Mouse (Mus musculus) spleen, adult 2 months (tissue): Measurements from ENCODE around the gene Srd5a1.

Source experiments
- CTCF ChIP-seq: fragments of 200-500 bp; IDR thresholded peaks from 2 replicates; pipeline ENCODE4 v1.5.1; 2011; ENCODE audit warnings: mild to moderate bottlenecking, inconsistent platforms; ENCODE audit not compliant: insufficient read depth, insufficient read length, insufficient replicate concordance; ENCODE audit errors: extremely low read depth
- POLR2A ChIP-seq: fragments of 200-500 bp; IDR thresholded peaks from 2 replicates; pipeline ENCODE4 v1.6.1; 2011; ENCODE audit warnings: low read depth, low read length, inconsistent platforms

DNA sequence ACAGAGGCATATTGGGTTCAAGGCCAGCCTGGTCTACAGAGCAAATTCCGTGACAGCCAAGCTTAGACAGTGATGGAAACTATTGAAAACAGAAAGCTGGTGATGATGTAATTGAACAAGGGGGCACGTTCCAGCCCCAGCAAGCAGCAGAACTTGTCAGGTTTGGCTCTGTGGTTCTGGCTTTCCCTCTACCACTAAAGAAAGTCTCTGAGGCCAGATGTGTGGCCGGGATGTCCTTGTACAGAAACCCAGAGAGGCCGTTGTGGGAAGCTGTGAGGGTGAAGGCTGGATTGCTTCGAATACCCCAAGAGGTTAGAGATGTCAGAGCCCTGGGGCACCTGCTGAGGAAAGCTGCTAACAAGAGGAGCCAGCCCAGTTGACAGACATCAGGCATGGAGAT lies 28.0 kb upstream of the Srd5a1 start:
- TF ChIP-seq CTCF: no peak
- no peak for TF ChIP-seq POLR2A
